Mouse (Mus musculus) lung, postnatal 10 days (tissue): ENCODE data around the gene Zfp536.
"Not testable (repeated sequence)": the region's sequence is repeated elsewhere in the genome, so short reads cannot be mapped to it uniquely, and the experiment has no call there.

Experiments used
- DNase-seq: peaks from one replicate; pipeline ENCODE4 v3.0.0; 2021

Zfp536 gene

DNA sequence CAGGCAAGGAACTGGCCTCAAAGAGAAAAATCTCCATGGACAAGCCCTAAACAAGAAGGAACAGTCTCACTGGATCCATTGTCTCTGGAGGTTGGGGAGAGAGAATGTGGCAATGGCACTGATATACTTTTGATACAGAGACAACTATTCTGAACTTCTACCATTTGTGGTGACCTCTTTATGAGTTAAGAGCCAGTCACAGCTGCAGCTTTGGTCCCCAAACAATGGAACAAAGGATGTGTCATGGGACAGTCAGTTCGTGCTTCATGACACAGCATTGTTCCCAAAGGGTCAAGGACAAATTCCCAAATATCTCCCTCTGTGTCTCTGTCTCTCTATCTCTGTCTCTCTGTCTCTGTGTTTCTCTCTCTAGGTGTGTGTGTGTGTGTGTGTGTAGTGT lies 20.4 kb downstream of the Zfp536 start:
- no peak for DNase-seq

DNA sequence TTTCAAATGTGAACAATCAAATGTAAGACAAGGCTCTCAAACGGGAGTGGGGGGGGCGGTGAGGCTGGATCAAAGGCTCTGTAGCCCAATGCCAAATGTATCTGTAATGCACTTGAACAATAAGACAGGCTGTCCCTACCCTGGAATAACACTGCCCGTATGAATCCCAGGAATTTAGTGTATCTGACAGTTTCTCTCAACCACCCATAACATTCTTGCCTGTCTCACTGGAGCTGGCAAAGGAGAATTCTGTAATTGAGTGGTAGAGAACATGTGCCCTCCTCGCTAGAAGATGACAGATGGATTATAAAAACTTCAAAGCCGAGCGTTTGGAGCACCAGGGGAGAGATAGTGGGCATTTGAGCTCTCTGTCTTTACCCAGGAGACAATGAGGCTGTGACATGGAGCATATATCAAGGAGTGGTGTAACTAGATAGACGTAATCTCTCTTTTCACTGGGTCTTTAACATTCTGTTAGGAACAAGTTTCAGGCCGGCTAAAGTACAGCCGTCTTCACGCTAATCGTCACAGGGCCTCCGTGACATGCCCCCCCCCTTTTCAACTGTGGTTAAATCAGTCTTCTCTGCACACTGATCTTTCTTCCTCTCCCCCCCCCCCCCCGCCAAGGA lies 27.2 kb downstream of the Zfp536 start:
- DNase-seq = peak; percentile 9

DNA sequence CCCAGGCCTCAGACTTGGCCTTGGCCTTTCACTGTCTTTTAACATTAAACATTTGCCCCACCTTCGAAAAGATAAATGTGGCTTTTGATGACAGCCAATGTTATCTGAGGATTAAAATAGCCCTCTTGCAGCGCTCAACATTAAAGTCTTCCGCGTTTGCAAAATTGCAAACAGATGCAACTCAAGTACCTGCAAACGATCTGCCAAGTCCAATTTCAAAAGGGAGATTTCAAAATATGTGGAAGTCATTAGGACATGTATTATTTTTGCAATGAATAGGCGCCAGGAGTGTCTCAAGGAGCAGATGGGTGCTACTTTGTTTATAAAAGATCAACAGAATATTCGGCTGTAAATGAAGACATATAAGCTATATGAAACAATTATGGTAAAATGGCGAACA lies 30.1 kb downstream of the Zfp536 start:
- DNase-seq = no peak

DNA sequence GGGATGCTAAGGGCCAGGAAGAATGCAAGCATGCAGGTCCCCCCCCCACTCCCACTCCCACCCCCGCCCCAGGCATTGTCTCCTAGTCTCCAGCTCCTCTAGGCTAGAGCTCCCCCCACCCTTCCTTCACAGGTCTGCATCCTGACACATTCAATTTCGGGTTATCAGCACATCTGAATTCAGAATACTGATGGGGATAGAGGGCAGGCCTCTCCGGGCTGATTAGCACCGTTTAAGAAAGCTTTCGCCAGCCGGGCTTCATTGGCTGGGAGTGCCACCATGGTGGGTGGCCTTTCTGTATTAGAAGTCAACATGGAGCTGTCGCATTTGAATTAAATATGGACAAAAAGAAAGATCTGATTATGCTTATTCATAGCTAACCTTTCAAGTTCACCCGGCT lies 36.2 kb downstream of the Zfp536 start:
- DNase-seq = no peak

DNA sequence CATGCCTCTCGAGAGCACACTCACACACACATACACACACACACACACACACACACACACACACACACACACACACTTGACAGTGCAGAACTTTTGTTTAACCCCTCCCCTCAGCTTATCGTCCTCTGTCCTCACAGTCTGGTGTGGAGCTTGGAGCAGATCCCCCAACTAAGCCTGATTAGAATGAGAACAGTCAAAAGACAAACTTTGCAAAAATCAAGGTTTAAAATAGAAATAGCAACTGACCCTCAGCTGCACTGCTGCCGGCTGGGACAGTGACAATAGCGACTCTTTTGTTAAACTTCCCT lies 37.1 kb downstream of the Zfp536 start:
- DNase-seq = no peak

DNA sequence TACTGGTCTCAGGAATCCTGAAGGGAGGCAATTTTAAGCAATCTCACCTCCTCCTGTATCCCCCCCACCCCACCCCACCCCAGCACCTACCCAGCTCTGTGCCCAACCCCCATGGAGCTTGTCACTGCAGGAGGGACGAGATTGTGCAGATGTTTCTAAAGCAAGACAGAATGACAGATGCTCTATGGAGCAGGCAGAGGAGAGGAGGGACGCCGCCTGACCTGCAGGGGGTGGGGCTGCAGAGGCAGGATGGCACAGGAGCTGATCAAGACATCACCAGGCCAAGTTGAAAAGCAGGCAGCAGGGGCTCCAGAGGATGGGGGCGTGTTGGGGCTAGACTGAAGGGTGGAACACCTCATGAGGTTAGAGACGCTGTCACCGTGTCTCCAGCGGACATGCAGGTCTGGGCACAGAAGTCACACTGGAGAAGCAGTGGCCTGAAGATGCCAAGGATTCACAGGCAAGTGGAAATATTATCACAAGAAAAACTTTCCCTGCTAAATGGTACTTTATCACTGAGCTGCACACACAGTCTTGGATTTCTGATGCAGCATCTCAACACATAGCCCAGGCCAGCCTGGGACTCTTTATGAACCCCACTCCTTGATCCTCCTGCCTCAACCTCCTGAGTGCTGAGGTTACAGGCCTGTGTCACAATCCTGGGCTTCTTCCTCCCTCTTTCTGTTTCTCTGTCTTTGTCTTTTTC lies 37.6 kb downstream of the Zfp536 start:
- no peak for DNase-seq

DNA sequence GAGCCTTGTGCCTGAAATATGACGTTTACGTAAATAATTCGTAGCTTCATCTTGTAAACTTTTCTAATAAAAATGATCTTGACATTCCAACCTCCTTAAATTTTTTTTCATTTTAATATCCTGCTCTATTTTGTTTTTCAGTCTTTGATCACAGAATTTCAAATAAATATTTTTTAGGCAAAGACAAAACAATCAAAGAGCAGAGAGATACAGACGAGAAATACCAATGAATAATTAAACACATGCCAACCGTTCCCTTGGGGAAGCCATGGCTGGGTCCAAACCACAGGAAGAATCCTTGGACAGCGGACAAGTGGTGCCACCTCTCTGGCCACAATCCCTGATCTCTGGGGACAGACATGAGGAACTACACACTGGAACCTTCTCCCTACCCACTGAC lies 38.3 kb downstream of the Zfp536 start:
- DNase-seq = no peak

DNA sequence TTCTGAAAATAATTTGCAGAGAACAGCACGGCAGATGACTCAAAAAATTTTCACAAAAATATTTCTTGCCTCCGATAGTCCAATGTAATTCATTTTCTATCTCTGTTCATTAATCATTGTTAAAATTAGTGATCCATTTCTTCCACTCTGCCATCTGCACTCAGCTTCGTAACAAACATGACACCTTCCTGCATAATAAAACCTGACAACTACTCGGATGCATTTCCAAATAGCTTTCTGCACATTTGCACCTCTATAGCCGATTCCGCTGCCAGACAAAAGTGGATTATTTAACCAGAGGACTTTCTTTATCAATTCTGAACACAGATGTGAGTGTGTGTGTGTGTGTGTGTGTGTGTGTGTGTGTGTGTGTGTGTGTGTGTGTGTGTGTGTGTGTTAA lies 38.9 kb downstream of the Zfp536 start:
- no peak for DNase-seq

DNA sequence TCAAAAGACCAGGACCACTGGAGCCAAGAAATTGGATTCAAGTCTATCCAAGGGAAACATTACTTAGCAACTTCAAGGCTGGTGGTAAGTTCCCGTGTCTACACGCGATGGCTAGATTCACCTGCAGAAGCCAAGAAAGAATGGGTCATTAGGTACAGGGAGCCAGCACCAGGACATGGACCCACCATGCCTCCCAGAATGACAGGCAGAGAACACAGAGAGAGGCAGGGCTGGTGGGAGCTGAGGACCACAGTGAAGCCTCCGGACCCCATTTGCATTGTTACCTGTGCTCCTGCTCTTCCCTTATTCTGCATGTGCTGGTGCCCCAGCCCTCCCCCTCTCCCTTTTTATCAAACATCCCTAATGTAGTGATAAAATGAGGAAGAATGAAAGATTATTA lies 39.4 kb downstream of the Zfp536 start:
- DNase-seq = no peak

DNA sequence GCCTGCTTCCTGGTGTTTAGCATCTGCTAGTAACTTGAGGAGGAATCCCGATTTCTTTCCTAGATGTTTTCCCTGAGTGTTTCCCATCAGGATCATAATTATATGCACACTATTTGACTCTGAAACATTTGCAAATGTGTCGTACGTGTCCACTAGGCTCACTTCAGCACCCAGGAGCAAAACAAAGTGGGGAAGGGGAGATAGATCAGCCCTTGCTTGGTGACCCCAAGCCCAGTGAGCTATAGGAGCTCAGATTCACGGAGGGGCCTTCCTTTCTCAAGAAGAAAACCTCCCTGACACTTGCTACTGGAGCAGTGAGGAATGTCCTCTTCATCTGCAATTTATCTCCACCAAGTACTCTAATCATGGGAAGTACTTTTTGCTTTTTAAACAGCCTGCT lies 40.7 kb downstream of the Zfp536 start:
- DNase-seq = no peak

DNA sequence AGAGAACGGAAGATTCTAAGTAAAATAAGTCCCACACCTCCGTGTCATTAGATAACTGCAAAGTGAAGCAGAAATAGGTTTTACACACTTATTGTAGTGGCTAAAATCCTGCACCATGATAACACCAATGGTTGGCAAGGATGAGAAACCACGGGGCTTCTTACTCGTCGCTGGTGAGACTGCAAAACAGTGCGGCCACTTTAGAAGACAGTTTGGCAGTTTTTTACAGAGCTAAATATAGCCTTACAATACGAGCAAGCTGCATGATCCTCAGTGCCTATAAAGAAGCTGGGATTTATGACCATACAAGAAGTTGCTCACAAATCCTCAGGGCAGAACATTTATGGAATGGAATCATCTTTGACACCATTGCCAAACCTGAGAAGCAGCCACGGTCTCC lies 45.7 kb downstream of the Zfp536 start:
- no peak for DNase-seq

DNA sequence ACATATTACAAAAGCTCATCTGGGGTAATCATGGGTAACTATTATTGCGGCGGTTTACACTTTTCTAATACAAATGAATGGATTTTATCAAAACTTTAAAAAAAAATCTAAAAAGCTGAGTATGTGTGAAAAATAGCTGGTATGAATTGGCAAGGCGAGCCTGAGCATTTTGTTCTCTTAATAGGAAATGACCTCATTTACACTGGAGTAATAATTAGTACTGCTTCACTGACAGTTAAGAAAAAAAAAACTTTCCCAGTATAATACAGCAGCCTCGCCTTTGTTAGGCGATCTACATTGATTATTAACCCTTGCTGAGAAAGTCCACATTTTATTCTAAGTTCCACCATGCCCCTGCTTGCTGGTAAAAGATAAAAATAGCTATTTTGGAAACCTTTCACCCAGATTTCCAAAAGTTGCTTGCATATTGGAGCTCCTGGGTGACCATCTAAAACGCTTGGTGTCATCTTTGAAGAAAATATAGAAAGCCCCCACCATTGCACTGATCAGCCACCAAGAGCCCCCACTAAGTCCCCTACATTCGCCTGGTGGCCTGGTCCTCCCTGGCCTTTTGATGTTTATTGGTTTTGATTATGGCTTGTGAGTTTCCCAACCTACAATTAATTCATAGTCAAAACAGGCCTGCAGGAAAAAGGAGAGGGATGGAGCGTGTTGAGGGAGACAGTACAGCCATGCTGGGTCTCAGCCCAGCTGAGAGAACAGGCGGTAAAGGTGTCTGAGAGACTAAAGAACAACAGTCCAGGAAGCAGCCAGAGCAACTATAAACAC lies 49.2 kb downstream of the Zfp536 start:
- no peak for DNase-seq

DNA sequence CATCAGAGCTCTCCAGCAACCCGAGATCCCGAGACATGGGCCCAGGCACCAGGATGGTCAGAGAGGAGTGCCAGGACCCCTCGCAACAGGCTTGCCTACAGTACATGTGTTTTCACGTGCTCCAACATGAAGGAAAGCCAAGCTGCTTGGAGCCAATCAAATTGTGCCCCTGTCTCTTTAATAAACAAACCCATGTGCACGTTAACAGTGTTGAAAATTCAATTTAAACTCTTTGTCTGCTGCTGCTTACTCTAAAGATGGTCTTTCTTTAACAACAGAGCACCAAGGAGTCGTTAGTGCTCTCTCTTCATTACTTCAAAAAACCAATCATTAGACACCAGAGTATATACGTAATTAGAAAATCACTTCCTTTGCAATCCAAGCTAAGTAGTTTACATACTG lies 50.2 kb downstream of the Zfp536 start:
- DNase-seq = no peak

DNA sequence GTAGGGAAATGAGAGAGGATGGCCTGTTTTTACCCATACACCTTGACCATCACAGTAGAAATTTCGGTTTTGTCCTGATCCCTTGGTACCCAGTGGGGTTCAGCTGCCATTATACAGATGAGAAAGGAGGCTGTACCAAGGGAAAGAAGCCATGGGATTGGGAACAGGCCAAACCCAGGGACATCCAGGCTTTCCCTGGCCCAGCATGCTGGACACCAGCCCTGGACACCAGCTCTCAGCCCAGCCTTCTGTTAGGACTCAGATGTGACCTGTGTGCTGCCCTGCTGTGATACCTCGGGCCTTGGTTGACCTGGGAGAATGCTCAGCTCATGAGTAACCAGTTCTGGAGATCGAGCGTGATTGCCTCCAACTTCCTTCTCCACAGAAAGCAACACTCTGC lies 51.8 kb downstream of the Zfp536 start:
- no peak for DNase-seq

DNA sequence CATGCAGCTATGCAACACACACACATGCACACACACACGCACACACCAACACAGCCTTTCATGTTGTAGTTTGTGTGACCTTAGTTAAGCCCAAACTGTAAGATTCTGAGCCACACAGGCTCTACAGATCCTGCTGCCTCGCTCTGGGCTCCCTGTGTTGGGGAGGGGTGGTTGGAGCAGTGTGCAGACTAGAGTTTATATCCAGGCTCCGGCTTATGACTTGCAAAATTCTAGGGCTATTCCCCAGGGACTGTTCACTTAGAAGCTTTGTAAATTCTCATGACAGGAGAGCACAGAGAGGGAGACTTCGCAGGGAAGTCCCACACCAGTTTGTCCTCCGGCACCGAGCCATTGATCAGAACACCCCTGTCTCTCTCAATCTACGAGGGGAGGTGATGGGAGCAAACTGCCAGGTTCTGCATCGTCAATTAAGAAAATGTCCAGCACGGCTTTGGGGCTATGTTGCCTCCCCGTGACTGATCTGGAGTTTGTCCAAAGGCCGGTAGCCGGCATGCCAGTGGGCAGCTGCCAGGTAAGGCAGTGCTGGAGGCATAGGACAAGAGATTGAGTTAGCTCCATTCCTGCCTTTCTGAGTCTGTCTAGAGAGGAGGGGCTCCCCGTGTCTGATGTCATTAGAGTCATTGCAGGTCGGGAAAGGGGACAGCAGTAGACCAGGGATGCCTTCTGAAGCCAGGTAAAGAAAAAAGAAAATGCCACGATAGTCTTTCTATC lies 54.6 kb downstream of the Zfp536 start:
- peak; percentile 9 for DNase-seq

DNA sequence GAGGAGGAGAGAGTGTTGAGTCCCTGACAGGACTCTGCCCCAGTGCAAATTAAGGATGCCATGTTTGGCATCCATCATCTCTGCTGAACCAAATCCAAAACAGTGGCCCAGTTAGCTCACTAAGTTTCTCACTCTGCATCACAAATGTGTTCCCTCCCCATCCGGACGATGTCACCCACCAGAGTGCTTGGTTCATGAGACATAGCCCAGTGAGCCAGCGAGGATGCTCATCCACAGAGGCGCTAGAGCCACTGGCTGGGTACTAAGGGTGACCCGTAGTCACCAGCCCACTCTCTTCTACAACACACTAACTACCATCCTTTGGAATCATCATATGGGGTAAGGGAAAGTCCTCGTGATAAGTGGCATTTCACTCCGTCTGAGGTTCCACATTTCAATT lies 56.4 kb downstream of the Zfp536 start:
- DNase-seq = peak; percentile 14

DNA sequence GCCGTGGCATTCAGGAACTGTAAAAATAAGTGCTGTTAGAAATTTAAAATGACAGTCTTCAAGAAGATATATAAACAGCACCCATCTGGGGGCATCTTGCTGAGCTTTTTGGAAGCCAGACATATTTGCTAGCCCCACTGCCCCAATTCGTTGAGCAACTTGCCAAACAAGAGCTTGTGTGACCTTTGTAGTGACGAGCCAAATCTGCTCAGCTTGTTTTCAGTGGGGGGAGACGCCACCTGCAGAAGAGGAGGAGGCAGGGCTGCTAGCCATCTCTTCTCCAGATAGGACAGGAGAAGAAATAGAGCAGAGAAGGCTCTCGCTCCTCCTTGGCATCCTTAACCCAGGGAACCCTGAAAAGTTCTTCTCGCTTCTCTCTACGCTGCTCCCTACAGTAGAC lies 56.8 kb downstream of the Zfp536 start:
- no peak for DNase-seq

DNA sequence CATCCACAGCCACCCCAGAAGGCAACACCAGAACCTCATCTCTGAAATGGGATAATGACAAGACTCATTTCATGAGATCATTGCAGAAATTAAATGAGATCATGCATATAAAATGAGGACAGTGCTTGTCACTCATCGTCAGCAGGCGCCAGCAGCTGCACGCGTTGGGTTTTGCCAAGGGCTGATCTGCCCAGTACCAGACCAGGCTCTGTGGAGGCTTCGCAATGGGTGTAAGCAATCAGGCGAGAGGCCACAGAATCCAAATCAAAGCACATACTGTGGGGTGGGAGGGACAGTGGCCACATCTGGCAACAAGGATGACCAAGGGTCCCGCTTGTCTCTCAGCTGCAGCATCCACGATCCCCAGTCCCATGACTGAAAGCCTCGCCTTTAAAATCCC lies 69.0 kb downstream of the Zfp536 start:
- no peak for DNase-seq

DNA sequence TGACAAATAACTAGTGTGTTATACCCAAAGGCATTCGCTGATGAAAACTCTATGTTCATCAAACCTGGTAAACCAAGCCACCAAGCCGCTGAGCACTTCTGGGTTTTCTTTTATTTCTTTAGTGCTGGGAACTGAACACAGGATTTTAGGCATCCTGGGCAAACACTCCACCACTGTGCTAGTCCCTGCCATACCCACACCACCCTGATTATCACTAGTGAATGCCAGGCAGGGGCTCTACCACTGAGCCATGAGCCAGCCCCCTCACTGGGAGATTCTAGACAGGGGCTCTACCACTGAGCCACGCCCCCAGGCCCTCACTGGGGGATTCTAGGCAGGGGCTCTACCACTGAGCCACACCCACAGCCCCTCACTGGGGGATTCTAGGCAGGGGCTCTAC lies 76.1 kb downstream of the Zfp536 start:
- DNase-seq = not testable (repeated sequence)

DNA sequence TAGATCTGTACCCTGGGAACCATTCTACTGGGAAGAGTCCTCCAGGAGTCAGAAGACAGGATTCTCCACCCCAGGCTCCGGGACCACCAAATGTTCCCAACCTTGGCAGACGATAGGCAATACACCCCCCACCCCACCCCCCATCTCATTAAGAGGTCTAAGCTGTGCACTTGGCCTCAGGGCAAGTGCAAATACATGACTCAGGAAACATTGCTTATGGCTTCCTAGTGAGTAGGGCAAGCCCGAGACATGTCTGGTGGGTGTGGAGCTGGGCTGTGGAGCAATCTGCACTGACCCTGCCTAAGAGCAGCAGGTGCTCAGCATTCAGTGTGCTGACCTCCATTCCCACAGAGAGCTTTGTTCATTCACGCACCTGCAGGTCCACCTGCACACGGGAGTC lies 78.4 kb downstream of the Zfp536 start:
- DNase-seq = no peak

DNA sequence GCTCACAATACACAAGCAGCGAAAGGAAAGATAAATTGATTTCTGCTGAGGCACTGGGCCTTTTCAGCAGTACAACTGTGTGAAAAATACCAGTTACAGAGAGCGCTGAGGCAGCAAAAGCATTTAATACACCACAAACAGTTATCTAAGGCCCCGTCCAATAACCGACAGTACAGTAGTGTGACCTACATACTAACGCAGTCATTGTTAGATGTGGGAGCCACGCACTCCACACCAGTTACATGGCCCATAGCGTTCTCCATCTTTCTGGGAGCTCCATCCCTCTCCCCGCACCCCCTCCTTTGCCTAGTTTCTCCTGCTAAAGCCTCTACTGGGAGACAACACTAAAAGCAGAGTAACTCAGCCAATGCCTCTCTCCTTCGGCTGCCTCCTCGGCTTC lies 82.8 kb downstream of the Zfp536 start:
- DNase-seq = no peak

DNA sequence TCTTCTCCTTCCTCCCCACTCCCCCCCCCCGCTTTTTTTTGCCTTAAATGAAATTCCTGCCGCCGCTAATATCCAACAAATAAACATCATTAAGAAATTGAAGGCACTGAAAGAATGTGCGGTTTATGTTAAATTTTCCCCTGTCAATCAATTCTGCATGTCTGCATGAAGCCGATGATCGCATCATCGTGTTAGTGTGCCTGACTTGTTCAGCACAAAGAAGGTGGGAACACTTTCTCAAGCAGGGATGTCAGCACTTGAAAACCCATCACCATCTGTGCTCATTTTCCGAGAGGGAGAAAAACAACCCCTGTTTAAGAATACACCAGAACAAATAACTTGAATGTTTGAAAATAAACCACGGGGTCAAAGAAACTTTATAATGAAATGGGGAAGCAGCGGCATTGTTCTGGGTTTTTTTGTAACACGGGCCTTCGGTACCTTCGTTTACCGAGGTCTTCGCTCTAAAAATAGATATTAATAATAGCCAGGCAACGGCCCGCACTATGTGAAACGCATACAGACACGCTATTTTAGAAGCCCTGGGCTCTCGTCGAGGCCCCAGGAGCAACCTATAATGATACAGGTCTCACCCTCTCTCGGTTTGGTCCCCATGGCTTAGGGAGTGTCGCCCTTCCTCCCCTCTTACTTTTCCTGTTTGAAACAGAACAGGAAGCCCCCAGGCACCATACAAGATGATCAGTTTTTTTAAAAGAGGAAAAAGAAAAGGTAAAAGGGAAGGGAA lies 83.7 kb downstream of the Zfp536 start:
- no peak for DNase-seq

DNA sequence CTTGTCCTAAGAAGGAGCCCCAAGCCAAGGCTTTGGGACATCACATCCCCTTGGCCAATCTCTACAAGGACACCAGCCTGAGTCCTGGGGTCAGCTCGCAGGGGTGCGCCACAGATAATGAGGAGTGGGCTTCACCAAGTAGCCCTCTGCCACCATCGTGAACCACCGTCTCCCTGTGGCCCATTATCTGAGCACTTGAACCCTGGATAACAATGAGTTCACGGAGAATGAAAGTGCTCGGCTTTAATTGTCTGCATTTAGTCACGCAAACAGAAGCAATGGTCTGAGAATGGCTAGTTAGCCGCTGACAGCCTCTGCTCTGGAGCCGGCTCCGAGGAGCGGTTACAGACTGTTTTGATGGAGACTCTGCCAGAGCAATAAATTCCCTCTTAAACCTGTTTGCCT lies 84.3 kb downstream of the Zfp536 start:
- no peak for DNase-seq
